Mouse (Mus musculus) layer of hippocampus, postnatal 36 days (tissue): ENCODE data around the gene Slc41a3. TPM values are rescaled to one million over a fixed set of nuclear protein-coding genes. Genes with fewer than 3 reads are reported as not detected.

Source experiments
- DNase-seq, 2 experiments: peaks; one replicate each; pipeline ENCODE4 v3.0.0; 2022
- microRNA-seq, 2 experiments: library from miRNA; unstranded; fragments of <30 nt; microRNA quantifications; one replicate each; pipeline ENCODE4 v1.2.0; 2021
- total RNA-seq, 2 experiments: library from RNA; stranded (reverse); gene quantifications; 2 replicates each; pipeline ENCODE4 v1.2.3; 2021

Slc41a3 gene
- total RNA-seq, 2 experiments from 2014 or later: 3.3 to 4.1 TPM

GRCm38 (mm10) chr6:90686812-90687211 is 82.3 kb downstream of the Slc41a3 start:
- no peak for DNase-seq

GRCm38 (mm10) chr6:90688003-90688402 is 83.5 kb downstream of the Slc41a3 start:
- no peak for DNase-seq

GRCm38 (mm10) chr6:90688742-90689141 is 84.2 kb downstream of the Slc41a3 start:
- DNase-seq: no peak

GRCm38 (mm10) chr6:90689500-90689899 is 85.0 kb downstream of the Slc41a3 start:
- no peak for DNase-seq

GRCm38 (mm10) chr6:90691935-90692334 is 87.4 kb downstream of the Slc41a3 start:
- DNase-seq: no peak

- DNase-seq: no peak
Observed at GRCm38 (mm10) chr6:90692404-90692803, 87.9 kb downstream of the Slc41a3 start.

- DNase-seq: no peak
Observed at GRCm38 (mm10) chr6:90695754-90696153, 91.2 kb downstream of the Slc41a3 start.

Small RNA genes within 50 kb of the gene (microRNA-seq; reads per million reads assigned to microRNA genes)
- gene Gm24816: 0 reads per million in 2 experiments

Other genes starting within 250 kb of the Slc41a3 start
- gene Zxdc, start 235.2 kb upstream of the Slc41a3 start, total RNA-seq: 10 to 100 TPM; 29.6 to 33.5 TPM
- 10 to 100 TPM; 10.7 to 16.8 TPM for gene Cfap100, start 175.9 kb upstream of the Slc41a3 start, total RNA-seq
- 10 to 100 TPM; 26.2 to 41.7 TPM for gene Klf15, start 142.1 kb upstream of the Slc41a3 start, total RNA-seq
- 10 to 100 TPM; 40.9 to 41.3 TPM for gene Aldh1l1, start 118.3 kb upstream of the Slc41a3 start, total RNA-seq